In genomic region chr3:54401706-54402105, GRCm38 (mm10) we compare ENCODE assay signal across 27 mouse cellular contexts. TPM values are rescaled to one million over a fixed set of nuclear protein-coding genes. Genes with fewer than 3 reads are reported as not detected.
"Had no signal": no experiment of that assay in that cellular context is flagged by ENCODE, and none has a peak within 500 bp of the region (broad histone marks: within the 10 kb centered on the region; RNA-seq: fewer than 3 reads in every experiment).

No protein-coding gene starts in this region.

- DNase-seq: gastrocnemius, adult 2 months; gastrocnemius, postnatal 10 days; gastrocnemius, postnatal 25 days; heart, adult 18-20 months; heart, postnatal 10 days; heart, postnatal 4 days; kidney, adult 18-20 months; kidney, adult 8-10 months; kidney, postnatal 10 days; kidney, postnatal 25 days; kidney, postnatal 4 days; liver; liver, embryonic 13.5 days had no signal

- H3K27ac ChIP-seq: gastrocnemius, adult 2 months; heart, embryonic 10.5 days; hindbrain, embryonic 10.5 days; hindbrain, embryonic 12.5 days; hindbrain, embryonic 14.5 days; intestine, embryonic 15.5 days; layer of hippocampus, adult 2 months; left cerebral cortex, adult 2 months; limb, embryonic 10.5 days; limb, embryonic 12.5 days; liver, embryonic 13.5 days had no signal

- H3K27me3 ChIP-seq: heart, embryonic 12.5 days; hindbrain, embryonic 12.5 days; intestine, embryonic 15.5 days; limb, embryonic 12.5 days; liver, embryonic 13.5 days had no signal

- H3K4me3 ChIP-seq: gastrocnemius, adult 2 months; heart, embryonic 10.5 days; heart, embryonic 12.5 days; hindbrain, embryonic 10.5 days; hindbrain, embryonic 12.5 days; intestine, embryonic 15.5 days; layer of hippocampus, adult 2 months; left cerebral cortex, adult 2 months; limb, embryonic 10.5 days; limb, embryonic 12.5 days; liver, embryonic 13.5 days had no signal

- ATAC-seq: hindbrain, embryonic 16.5 days; inflammation-experienced regulatory T-cells, adult 6 months; intestine, embryonic 15.5 days; intestine, postnatal 0 days had no signal

- H3K4me2 ChIP-seq: heart, embryonic 12.5 days; hindbrain, embryonic 12.5 days; hindbrain, embryonic 14.5 days; intestine, embryonic 15.5 days; limb, embryonic 12.5 days; liver, embryonic 11.5 days; liver, embryonic 13.5 days had no signal

- H3K9ac ChIP-seq: heart, embryonic 12.5 days; hindbrain, embryonic 12.5 days; hindbrain, embryonic 14.5 days; intestine, embryonic 15.5 days; limb, embryonic 12.5 days; liver, embryonic 13.5 days had no signal

- H3K4me1 ChIP-seq: heart, embryonic 12.5 days; hindbrain, embryonic 10.5 days; hindbrain, embryonic 12.5 days; intestine, embryonic 15.5 days; liver, embryonic 13.5 days had no signal

- H3K36me3 ChIP-seq: heart, embryonic 10.5 days; heart, embryonic 12.5 days; hindbrain, embryonic 10.5 days; hindbrain, embryonic 12.5 days; intestine, embryonic 15.5 days; limb, embryonic 10.5 days; limb, embryonic 12.5 days; liver, embryonic 13.5 days had no signal

- H3K9me3 ChIP-seq: heart, embryonic 10.5 days; heart, embryonic 12.5 days; hindbrain, embryonic 10.5 days; hindbrain, embryonic 12.5 days; intestine, embryonic 15.5 days; limb, embryonic 10.5 days; limb, embryonic 12.5 days; liver, embryonic 13.5 days had no signal

RNA-seq across cellular contexts. Expression of gene Postn, which starts 40.8 kb away (rescaled TPM):
- polyA plus RNA-seq: inflammation-experienced regulatory T-cells, adult 6 months had no signal
